Mouse (Mus musculus): ENCODE measurements at regions not wholly inside any gene's neighbourhood (a gene's known extent, or its start where the extent isn't known, plus 50 kb on each side); places are given as distances from the start of the nearest gene placed in this dataset.

GRCm38 (mm10) chr2:33974031-33974430 is 86.3 kb upstream of the Mvb12b start:
- TF ChIP-seq CTCF (conservative IDR thresholded peaks at IDR 0.05; ENCODE audit: insufficient read depth, insufficient read length, low read depth, low read length) (no peak), POLR2A (IDR thresholded peaks at IDR 0.05; ENCODE audit: low read depth, low read length) (no peak)
- no peak for DNase-seq
- no peaks in the 10 kb centered on the region for H3K36me3 ChIP-seq (ENCODE audit: control insufficient read depth, insufficient read depth, low read length)
- WGBS: 94% methylated on average over 3 of the region's 3 CpGs
- no peaks in the 10 kb centered on the region for H3K27me3 ChIP-seq (replicated peaks; ENCODE audit: control insufficient read depth, insufficient read depth, low read length)
- H3K27ac ChIP-seq (ENCODE audit: insufficient read depth, low read depth, low read length): no peak overlapping the region
- H3K4me1 ChIP-seq (ENCODE audit: control insufficient read depth, insufficient read depth, low read length): no peaks in the 10 kb centered on the region
- H3K4me3 ChIP-seq (ENCODE audit: insufficient read depth, low read depth, low read length): no peak overlapping the region

GRCm38 (mm10) chr2:33973213-33973834 is 85.6 kb upstream of the Mvb12b start:
- 73% methylated on average over 4 of the region's 4 CpGs for whole genome bisulfite sequencing
- DNase-seq: peak; percentile 74
- no peak for TF ChIP-seq POLR2A (IDR thresholded peaks at IDR 0.05; ENCODE audit: low read depth, low read length)
- TF ChIP-seq CTCF (conservative IDR thresholded peaks at IDR 0.05; ENCODE audit: insufficient read depth, insufficient read length, low read depth, low read length): peak; percentile 98
- no peak overlapping the region for H3K27ac ChIP-seq (ENCODE audit: insufficient read depth, low read depth, low read length)
- no peaks in the 10 kb centered on the region for H3K4me1 ChIP-seq (ENCODE audit: control insufficient read depth, insufficient read depth, low read length)
- H3K4me3 ChIP-seq (ENCODE audit: insufficient read depth, low read depth, low read length): no peak overlapping the region
- H3K36me3 ChIP-seq (ENCODE audit: control insufficient read depth, insufficient read depth, low read length): no peaks in the 10 kb centered on the region
- no peaks in the 10 kb centered on the region for H3K27me3 ChIP-seq (replicated peaks; ENCODE audit: control insufficient read depth, insufficient read depth, low read length)

- no peaks in the 10 kb centered on the region for H3K4me1 ChIP-seq (ENCODE audit: control insufficient read depth, insufficient read depth, low read length)
- H3K4me3 ChIP-seq (ENCODE audit: insufficient read depth, low read depth, low read length): no peak overlapping the region
- TF ChIP-seq CTCF (conservative IDR thresholded peaks at IDR 0.05; ENCODE audit: insufficient read depth, insufficient read length, low read depth, low read length) (no peak), POLR2A (IDR thresholded peaks at IDR 0.05; ENCODE audit: low read depth, low read length) (no peak)
- no peaks in the 10 kb centered on the region for H3K27me3 ChIP-seq (replicated peaks; ENCODE audit: control insufficient read depth, insufficient read depth, low read length)
- WGBS: 25% methylated on average over 7 of the region's 7 CpGs
- no peaks in the 10 kb centered on the region for H3K36me3 ChIP-seq (ENCODE audit: control insufficient read depth, insufficient read depth, low read length)
- no peak for DNase-seq
- no peak overlapping the region for H3K27ac ChIP-seq (ENCODE audit: insufficient read depth, low read depth, low read length)
Observed at GRCm38 (mm10) chr2:33966984-33967421, 79.3 kb upstream of the Mvb12b start.

- H3K27ac ChIP-seq (ENCODE audit: insufficient read depth, low read depth, low read length): no peak overlapping the region
- WGBS: 26% methylated on average over 35 of the region's 35 CpGs
Observed at GRCm38 (mm10) chr2:33966389-33966983, 78.7 kb upstream of the Mvb12b start.

GRCm38 (mm10) chr2:33964096-33964495 is 76.3 kb upstream of the Mvb12b start:
- no peak overlapping the region for H3K4me3 ChIP-seq (ENCODE audit: insufficient read depth, low read depth, low read length)
- no peaks in the 10 kb centered on the region for H3K4me1 ChIP-seq (ENCODE audit: control insufficient read depth, insufficient read depth, low read length)
- 88% methylated on average over 5 of the region's 5 CpGs for WGBS
- DNase-seq: no peak
- H3K36me3 ChIP-seq (ENCODE audit: control insufficient read depth, insufficient read depth, low read length): no peaks in the 10 kb centered on the region
- TF ChIP-seq CTCF (conservative IDR thresholded peaks at IDR 0.05; ENCODE audit: insufficient read depth, insufficient read length, low read depth, low read length): no peak
- no peak for TF ChIP-seq POLR2A (IDR thresholded peaks at IDR 0.05; ENCODE audit: low read depth, low read length)
- no peak overlapping the region for H3K27ac ChIP-seq (ENCODE audit: insufficient read depth, low read depth, low read length)
- no peaks in the 10 kb centered on the region for H3K27me3 ChIP-seq (replicated peaks; ENCODE audit: control insufficient read depth, insufficient read depth, low read length)

More at GRCm38 (mm10) chr2:33966389-33966983, 78.7 kb upstream of the Mvb12b start:
- H3K4me1 ChIP-seq (ENCODE audit: control insufficient read depth, insufficient read depth, low read length): no peaks in the 10 kb centered on the region
- H3K4me3 ChIP-seq (ENCODE audit: insufficient read depth, low read depth, low read length): no peak overlapping the region
- H3K27me3 ChIP-seq (replicated peaks; ENCODE audit: control insufficient read depth, insufficient read depth, low read length): no peaks in the 10 kb centered on the region
- H3K36me3 ChIP-seq (ENCODE audit: control insufficient read depth, insufficient read depth, low read length): no peaks in the 10 kb centered on the region
- DNase-seq: no peak
- no peak for TF ChIP-seq CTCF (conservative IDR thresholded peaks at IDR 0.05; ENCODE audit: insufficient read depth, insufficient read length, low read depth, low read length)

- Histone ChIP-seq H3K4me3 (ENCODE audit: insufficient read depth, low read depth, low read length) (no peak overlapping the region), H3K36me3 (ENCODE audit: control insufficient read depth, insufficient read depth, low read length) (no peaks in the 10 kb centered on the region), H3K27me3 (replicated peaks; ENCODE audit: control insufficient read depth, insufficient read depth, low read length) (no peaks in the 10 kb centered on the region), H3K27ac (ENCODE audit: insufficient read depth, low read depth, low read length) (no peak overlapping the region), H3K4me1 (ENCODE audit: control insufficient read depth, insufficient read depth, low read length) (no peaks in the 10 kb centered on the region)
- no peak for TF ChIP-seq CTCF (conservative IDR thresholded peaks at IDR 0.05; ENCODE audit: insufficient read depth, insufficient read length, low read depth, low read length)
- TF ChIP-seq POLR2A (IDR thresholded peaks at IDR 0.05; ENCODE audit: low read depth, low read length): no peak
- WGBS: 83% methylated on average over 14 of the region's 14 CpGs
- no peak for DNase-seq
Observed at GRCm38 (mm10) chr2:33962355-33963037, 74.8 kb upstream of the Mvb12b start.

GRCm38 (mm10) chr2:33961566-33961965 is 73.8 kb upstream of the Mvb12b start:
- TF ChIP-seq CTCF (conservative IDR thresholded peaks at IDR 0.05; ENCODE audit: insufficient read depth, insufficient read length, low read depth, low read length) (no peak), POLR2A (IDR thresholded peaks at IDR 0.05; ENCODE audit: low read depth, low read length) (no peak)
- no peaks in the 10 kb centered on the region for H3K36me3 ChIP-seq (ENCODE audit: control insufficient read depth, insufficient read depth, low read length)
- H3K4me3 ChIP-seq (ENCODE audit: insufficient read depth, low read depth, low read length): no peak overlapping the region
- no peak for DNase-seq
- no peak overlapping the region for H3K27ac ChIP-seq (ENCODE audit: insufficient read depth, low read depth, low read length)
- H3K4me1 ChIP-seq (ENCODE audit: control insufficient read depth, insufficient read depth, low read length): no peaks in the 10 kb centered on the region
- H3K27me3 ChIP-seq (replicated peaks; ENCODE audit: control insufficient read depth, insufficient read depth, low read length): no peaks in the 10 kb centered on the region
- WGBS: 81% methylated on average over 2 of the region's 2 CpGs
